Mouse (Mus musculus) CH12.LX (cell line): ENCODE data around the gene Lsm2. TPM values are rescaled to one million over a fixed set of nuclear protein-coding genes. Genes with fewer than 3 reads are reported as not detected.

ENCODE experiments used
- DNase-seq: peaks from one replicate; pipeline ENCODE4 v3.0.0-alpha.2; 2013; ENCODE audit errors: extremely low read depth
- H3K27ac ChIP-seq: 2 replicates; pipeline ENCODE4 v1.5.1; 2012; ENCODE audit warnings: low read depth, mild to moderate bottlenecking, control low read depth, moderate library complexity; ENCODE audit not compliant: insufficient read depth
- H3K27me3 ChIP-seq: replicated peaks from 2 replicates; pipeline ENCODE3; 2012; ENCODE audit warnings: inconsistent platforms
- H3K36me3 ChIP-seq, 2 experiments: replicated peaks in 1 of 2; 2 replicates each; pipeline versions ENCODE3 to v1.6.1; 2012; ENCODE audit warnings: inconsistent platforms in 1 of 2, low read length in 1 of 2, mild to moderate bottlenecking in 1 of 2, mixed read lengths in 1 of 2, moderate library complexity in 1 of 2; ENCODE audit not compliant: control insufficient read depth in 1 of 2, insufficient read depth in 1 of 2
- H3K4me1 ChIP-seq, 2 experiments: 2 replicates each; pipeline ENCODE4 v1.6.1; 2012; ENCODE audit warnings: inconsistent platforms in 1 of 2, moderate library complexity in 1 of 2; ENCODE audit not compliant: insufficient read depth in 2 of 2, control insufficient read depth in 1 of 2
- H3K4me2 ChIP-seq: 2 replicates; pipeline ENCODE4 v1.6.1; 2012; ENCODE audit warnings: low read depth, mild to moderate bottlenecking, control low read depth; ENCODE audit not compliant: poor library complexity, insufficient read depth, severe bottlenecking
- H3K4me3 ChIP-seq, 3 experiments: fragments of 150-350 bp in 1 of 3; sonication (generic) in 1 of 3; replicated peaks in 1 of 3; 2 replicates each; pipeline versions ENCODE3 to v1.5.1; 2011 to 2012; ENCODE audit warnings: low read depth in 2 of 3, low read length in 2 of 3, mild to moderate bottlenecking in 2 of 3, moderate library complexity in 2 of 3, control low read depth in 1 of 3, improper control_type of control experiment in 1 of 3, inconsistent platforms in 1 of 3, mixed read lengths in 1 of 3; ENCODE audit not compliant: poor library complexity in 1 of 3
- H3K79me2 ChIP-seq: replicated peaks from 2 replicates; pipeline ENCODE4 v1.6.1; 2012; ENCODE audit warnings: mild to moderate bottlenecking, moderate library complexity; ENCODE audit not compliant: control insufficient read depth, poor library complexity, insufficient read depth, severe bottlenecking; ENCODE audit errors: extremely low read depth
- H3K9ac ChIP-seq: 2 replicates; pipeline ENCODE4 v1.6.1; 2012; ENCODE audit warnings: low read depth, mild to moderate bottlenecking, control low read depth, moderate library complexity; ENCODE audit not compliant: insufficient read depth
- H3K9me3 ChIP-seq: replicated peaks from 2 replicates; pipeline ENCODE3; 2012; ENCODE audit warnings: low read length, inconsistent platforms, mixed read lengths
- BHLHE40 ChIP-seq: IDR thresholded peaks from 2 replicates; pipeline ENCODE4 v1.6.1; 2011; ENCODE audit warnings: mild to moderate bottlenecking, low read depth, low read length, improper control_type of control experiment
- CHD1 ChIP-seq: IDR thresholded peaks from 2 replicates; pipeline ENCODE4 v1.6.1; 2012; ENCODE audit warnings: low read depth, low read length, improper control_type of control experiment, inconsistent platforms
- CHD2 ChIP-seq: IDR thresholded peaks from 2 replicates; pipeline ENCODE4 v1.6.1; 2011; ENCODE audit warnings: low read length, improper control_type of control experiment
- CTCF ChIP-seq, 2 experiments: IDR thresholded peaks in 1 of 2; conservative IDR thresholded peaks in 1 of 2; 2 replicates each; pipeline ENCODE4 v1.5.1; 2011 to 2012; ENCODE audit warnings: low read depth in 2 of 2, low read length in 2 of 2, improper control_type of control experiment in 1 of 2, inconsistent platforms in 1 of 2, mild to moderate bottlenecking in 1 of 2, moderate library complexity in 1 of 2
- ELF1 ChIP-seq: IDR thresholded peaks from 2 replicates; pipeline ENCODE4 v1.6.1; 2014; ENCODE audit warnings: low read depth, mild to moderate bottlenecking, inconsistent platforms, low read length, improper control_type of control experiment
- ETS1 ChIP-seq: conservative IDR thresholded peaks from 2 replicates; pipeline ENCODE4 v1.6.1; 2012; ENCODE audit warnings: low read depth, mild to moderate bottlenecking, inconsistent platforms, low read length, improper control_type of control experiment, moderate library complexity
- HCFC1 ChIP-seq: IDR thresholded peaks from 2 replicates; pipeline ENCODE4 v1.6.1; 2012; ENCODE audit warnings: low read depth, mild to moderate bottlenecking, inconsistent platforms, low read length, improper control_type of control experiment
- IRF4 ChIP-seq: IDR thresholded peaks from 2 replicates; pipeline ENCODE4 v1.6.1; 2014; ENCODE audit warnings: low read depth, mild to moderate bottlenecking, inconsistent platforms, low read length, improper control_type of control experiment
- JUND ChIP-seq: conservative IDR thresholded peaks from 2 replicates; pipeline ENCODE4 v1.6.1; 2011; ENCODE audit warnings: low read depth, low read length, improper control_type of control experiment
- KAT2A ChIP-seq: IDR thresholded peaks from 2 replicates; pipeline ENCODE4 v1.6.1; 2012; ENCODE audit warnings: low read length, improper control_type of control experiment, inconsistent platforms; ENCODE audit not compliant: insufficient replicate concordance
- MAX ChIP-seq: IDR thresholded peaks from 2 replicates; pipeline ENCODE4 v1.6.1; 2011; ENCODE audit warnings: low read length, improper control_type of control experiment
- MAZ ChIP-seq: IDR thresholded peaks from 2 replicates; pipeline ENCODE4 v1.6.1; 2012; ENCODE audit warnings: low read depth, mild to moderate bottlenecking, inconsistent platforms, low read length, improper control_type of control experiment, moderate library complexity
- MEF2A ChIP-seq: IDR thresholded peaks from 2 replicates; pipeline ENCODE4 v1.6.1; 2014; ENCODE audit warnings: low read depth, mild to moderate bottlenecking, inconsistent platforms, low read length, improper control_type of control experiment, borderline replicate concordance
- NELFE ChIP-seq: IDR thresholded peaks from 2 replicates; pipeline ENCODE4 v1.6.1; 2011; ENCODE audit warnings: low read depth, low read length, improper control_type of control experiment
- NRF1 ChIP-seq: IDR thresholded peaks from 2 replicates; pipeline ENCODE4 v1.6.1; 2014; ENCODE audit warnings: low read depth, mild to moderate bottlenecking, inconsistent platforms, low read length, improper control_type of control experiment, moderate library complexity
- PAX5 ChIP-seq: IDR thresholded peaks from 2 replicates; pipeline ENCODE4 v1.6.1; 2012; ENCODE audit warnings: low read length, inconsistent platforms, mixed read lengths
- POLR2A ChIP-seq: IDR thresholded peaks from 2 replicates; pipeline ENCODE4 v1.6.1; 2011; ENCODE audit warnings: low read depth, mild to moderate bottlenecking, improper control_type of control experiment, low read length
- POLR2AphosphoS2 ChIP-seq: IDR thresholded peaks from 2 replicates; pipeline ENCODE4 v1.6.1; 2011; ENCODE audit warnings: low read depth, low read length, improper control_type of control experiment
- RCOR1 ChIP-seq: conservative IDR thresholded peaks from 2 replicates; pipeline ENCODE4 v1.6.1; 2012; ENCODE audit warnings: low read depth, mild to moderate bottlenecking, inconsistent platforms, low read length, improper control_type of control experiment
- SIN3A ChIP-seq: IDR thresholded peaks from 2 replicates; pipeline ENCODE4 v1.6.1; 2012; ENCODE audit warnings: low read length, improper control_type of control experiment, inconsistent platforms
- SMC3 ChIP-seq: IDR thresholded peaks from 2 replicates; pipeline ENCODE4 v1.6.1; 2011; ENCODE audit warnings: low read depth, low read length, improper control_type of control experiment
- TBP ChIP-seq: conservative IDR thresholded peaks from 2 replicates; pipeline ENCODE4 v1.6.1; 2011; ENCODE audit warnings: low read depth, low read length, improper control_type of control experiment
- UBTF ChIP-seq: IDR thresholded peaks from 2 replicates; pipeline ENCODE4 v1.6.1; 2012; ENCODE audit warnings: low read depth, mild to moderate bottlenecking, inconsistent platforms, low read length, improper control_type of control experiment, moderate library complexity
- USF1 ChIP-seq: IDR thresholded peaks from 2 replicates; pipeline ENCODE4 v1.6.1; 2014; ENCODE audit warnings: low read depth, mild to moderate bottlenecking, inconsistent platforms, low read length, improper control_type of control experiment
- USF2 ChIP-seq: conservative IDR thresholded peaks from 2 replicates; pipeline ENCODE4 v1.6.1; 2011; ENCODE audit warnings: low read depth, low read length, improper control_type of control experiment
- ZC3H11A ChIP-seq: IDR thresholded peaks from 2 replicates; pipeline ENCODE4 v1.6.1; 2012; ENCODE audit warnings: low read depth, mild to moderate bottlenecking, inconsistent platforms, low read length, improper control_type of control experiment
- ZKSCAN1 ChIP-seq: IDR thresholded peaks from 2 replicates; pipeline ENCODE4 v1.6.1; 2012; ENCODE audit warnings: low read depth, inconsistent platforms, low read length, improper control_type of control experiment, borderline replicate concordance
- ZMIZ1 ChIP-seq: IDR thresholded peaks from 2 replicates; pipeline ENCODE4 v1.6.1; 2012; ENCODE audit warnings: low read depth, mild to moderate bottlenecking, inconsistent platforms, low read length, improper control_type of control experiment
- dilution Hi-C: fragments of 300-500 bp; cut with MboI; formaldehyde crosslinking; loops from 2 replicates; pipeline ENCODE4 v1.14.3; 2020; ENCODE audit warnings: low sequenced_read_pairs; ENCODE audit not compliant: extremely low pct_unique_long_range_greater_than_20kb, extremely low pct_ligation_motif_present
- in situ Hi-C: fragments of 300-500 bp; cut with MboI; formaldehyde crosslinking; loops from 3 replicates; pipeline ENCODE4 v1.14.3; 2019; ENCODE audit warnings: low sequenced_read_pairs, low pct_ligation_motif_present, low pct_unique_long_range_greater_than_20kb, mixed read lengths
- polyA plus RNA-seq: library from polyadenylated mRNA; unstranded; fragments of >175 nt; gene quantifications from 2 replicates; pipeline ENCODE4 v1.2.1, GENCODE M21; 2012; ENCODE audit warnings: low read depth; ENCODE audit not compliant: insufficient read length
- total RNA-seq, 2 experiments: library from RNA; depleted of rRNA; stranded (reverse); fragments of 300-350 nt in 1 of 2; fragments of >200 nt in 1 of 2; gene quantifications; 2 replicates each; pipeline ENCODE4 v1.2.3; 2012 to 2014

Lsm2 gene
- total and polyA plus RNA-seq, 3 experiments, result 104 to 345 (median 135) TPM

GRCm38 (mm10) chr17:34954831-34955230 is 26.8 kb upstream of the Lsm2 start:
- in situ Hi-C loops, result no loop called here
- peaks cover 6 to 17% of the 10 kb centered on the region in 2 experiments; a peak in 3 of 4 replicates for H3K4me1 ChIP-seq
- no peak overlapping the region for H3K4me3 ChIP-seq
- H3K27ac ChIP-seq, result no peak overlapping the region
- TF ChIP-seq RCOR1 (no peak), ZC3H11A (no peak), NRF1 (no peak), ELF1 (no peak), CHD1 (no peak), CTCF (conservative IDR thresholded peaks at IDR 0.05 in 1 of 2, IDR thresholded peaks at IDR 0.05 in 1 of 2; ENCODE audit: low read depth in 2 of 2, low read length in 2 of 2) (no peak), USF1 (no peak), IRF4 (no peak), POLR2A (no peak), ZKSCAN1 (no peak), NELFE (no peak), TBP (no peak), ETS1 (no peak), UBTF (no peak), SIN3A (no peak), BHLHE40 (no peak), MAZ (no peak), SMC3 (no peak), JUND (no peak)
- TF ChIP-seq, all 38 proteins: peak for 0
- no peak for DNase-seq
- dilution Hi-C loops, result no loop called here
- peaks cover 19% of the 10 kb centered on the region for H3K79me2 ChIP-seq
- no peak overlapping the region for H3K9ac ChIP-seq
- H3K4me2 ChIP-seq, result no peak overlapping the region
- H3K27me3 ChIP-seq, result no peaks in the 10 kb centered on the region
- peaks cover 2% of the 10 kb centered on the region for H3K9me3 ChIP-seq
- H3K36me3 ChIP-seq, result peaks cover 10 to 20% of the 10 kb centered on the region in 2 experiments

GRCm38 (mm10) chr17:34955884-34956283 is 25.8 kb upstream of the Lsm2 start:
- TF ChIP-seq KAT2A (no peak), USF2 (no peak), ETS1 (no peak), MAZ (no peak), ELF1 (no peak), CHD2 (no peak), HCFC1 (no peak), RCOR1 (no peak), CHD1 (no peak), ZMIZ1 (no peak), POLR2A (no peak), NELFE (no peak), MAX (no peak), MEF2A (no peak), POLR2AphosphoS2 (no peak), NRF1 (no peak), PAX5 (no peak)
- in situ Hi-C loops, result no loop called here
- H3K27me3 ChIP-seq, result no peaks in the 10 kb centered on the region
- H3K4me1 ChIP-seq, result peaks cover 0 to 17% of the 10 kb centered on the region in 2 experiments; a peak in 2 of 4 replicates
- H3K79me2 ChIP-seq, result peaks cover 13% of the 10 kb centered on the region
- dilution Hi-C loops, result no loop called here
- H3K36me3 ChIP-seq, result peaks cover under 1 to 9% of the 10 kb centered on the region in 2 experiments
- no peak for DNase-seq
- no peak overlapping the region for H3K9ac ChIP-seq
- H3K9me3 ChIP-seq, result peaks cover 2% of the 10 kb centered on the region
- H3K4me3 ChIP-seq, result no peak overlapping the region
- H3K4me2 ChIP-seq, result no peak overlapping the region
- H3K27ac ChIP-seq, result no peak overlapping the region
